Mouse (Mus musculus) bone marrow macrophage, adult 2 months (primary cell): ENCODE measurements around the gene Camk2b.

Source experiments
- CTCF ChIP-seq: IDR thresholded peaks from 2 replicates; pipeline ENCODE4 v1.5.1; 2012; ENCODE audit warnings: low read depth, mild to moderate bottlenecking, low read length, moderate library complexity
- POLR2A ChIP-seq: IDR thresholded peaks from 2 replicates; pipeline ENCODE4 v1.6.1; 2012; ENCODE audit warnings: mild to moderate bottlenecking, low read depth, low read length, borderline replicate concordance

DNA sequence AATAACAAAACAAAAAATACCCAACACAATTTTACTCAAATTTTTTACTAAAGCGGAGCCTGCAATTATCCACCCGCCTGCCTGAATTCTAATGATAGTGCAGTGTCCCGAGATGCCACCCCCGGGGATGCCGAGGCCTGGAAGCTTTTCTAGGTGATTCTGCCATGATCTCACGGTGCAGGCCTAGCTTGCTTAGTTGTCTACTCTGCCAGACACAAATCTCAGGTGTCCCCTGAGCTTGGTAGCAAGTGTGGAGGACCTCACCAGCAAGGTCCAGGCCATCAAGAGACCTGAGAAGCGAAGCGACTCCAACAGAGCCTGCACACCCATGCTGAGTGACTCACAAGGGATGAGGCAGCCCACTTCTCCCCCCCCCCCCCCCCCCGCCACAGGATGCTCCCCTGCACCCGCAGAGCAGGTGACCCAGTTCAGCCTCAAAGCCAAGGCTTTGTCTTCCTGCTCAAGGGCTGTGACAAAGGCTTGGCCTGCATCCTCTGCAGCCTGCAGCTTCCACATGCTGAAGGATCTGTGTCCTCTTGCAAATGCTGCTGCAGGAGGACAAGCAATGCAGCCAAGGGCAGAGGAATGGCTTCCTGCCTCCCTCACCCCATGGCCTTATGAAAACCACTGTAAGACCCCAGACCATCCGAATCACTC is 48.5 kb downstream of the Camk2b start:
- TF ChIP-seq CTCF (no peak), POLR2A (no peak)
